Mouse (Mus musculus) kidney, postnatal 36 days (tissue): ENCODE measurements around the gene Gstt2.
"Not testable (repeated sequence)": the region's sequence is repeated elsewhere in the genome, so short reads cannot be mapped to it uniquely, and the experiment has no call there.

Experiments
- DNase-seq, 2 experiments: peaks; one replicate each; pipeline ENCODE4 v3.0.0; 2021 to 2022; ENCODE audit warnings: mixed read lengths in 2 of 2

Gstt2 gene

GRCm38 (mm10) chr10:75854791-75855190, 17.6 kb upstream of the Gstt2 start:
- no peak for DNase-seq

GRCm38 (mm10) chr10:75854096-75854495, 16.9 kb upstream of the Gstt2 start:
- no peak for DNase-seq

DNA sequence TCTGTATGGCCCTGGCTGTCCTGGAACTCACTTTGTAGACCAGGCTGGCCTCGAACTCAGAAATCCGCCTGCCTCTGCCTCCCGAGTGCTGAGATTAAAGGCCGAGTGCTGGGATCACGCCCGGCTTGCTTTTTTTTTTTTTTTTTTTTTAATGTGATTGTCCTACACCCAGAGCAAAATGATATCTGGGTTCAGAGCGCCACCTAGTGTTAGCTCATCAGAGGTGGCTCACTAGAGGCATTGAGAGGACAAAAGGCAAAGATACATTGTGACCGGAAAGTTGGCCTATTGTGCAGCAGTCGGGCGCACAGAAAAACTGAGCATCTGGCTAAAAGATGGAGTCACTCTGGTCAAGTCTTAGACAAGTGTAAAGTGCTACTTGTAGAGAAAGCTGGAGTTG, 16.2 kb upstream of the Gstt2 start:
- peak; percentile 89 to 94 for DNase-seq

- peak in 1 of 2 experiments; percentile 29 for DNase-seq
Observed at GRCm38 (mm10) chr10:75852539-75853125, 15.4 kb upstream of the Gstt2 start.

GRCm38 (mm10) chr10:75851681-75852080, 14.5 kb upstream of the Gstt2 start:
- DNase-seq = no peak

DNA sequence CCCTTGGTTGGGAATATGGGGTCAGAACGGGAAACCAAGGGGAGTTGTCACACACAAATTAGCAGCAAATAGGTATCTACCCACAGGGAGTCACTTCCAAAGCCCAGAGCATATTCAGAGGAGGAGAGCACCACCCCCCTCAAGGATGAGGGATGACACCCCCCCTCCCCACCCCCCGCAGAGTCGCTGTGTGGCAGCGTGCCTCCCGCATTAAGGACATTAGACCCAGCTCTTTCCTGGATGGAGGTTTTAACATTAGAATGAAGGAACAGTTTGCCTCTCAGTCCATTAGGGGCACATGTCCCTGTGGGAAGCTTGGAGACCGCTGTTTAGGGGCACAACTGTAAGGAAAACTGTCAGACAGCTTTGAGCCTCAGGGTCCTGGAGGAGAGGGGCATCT, 13.9 kb upstream of the Gstt2 start:
- DNase-seq = no peak

DNA sequence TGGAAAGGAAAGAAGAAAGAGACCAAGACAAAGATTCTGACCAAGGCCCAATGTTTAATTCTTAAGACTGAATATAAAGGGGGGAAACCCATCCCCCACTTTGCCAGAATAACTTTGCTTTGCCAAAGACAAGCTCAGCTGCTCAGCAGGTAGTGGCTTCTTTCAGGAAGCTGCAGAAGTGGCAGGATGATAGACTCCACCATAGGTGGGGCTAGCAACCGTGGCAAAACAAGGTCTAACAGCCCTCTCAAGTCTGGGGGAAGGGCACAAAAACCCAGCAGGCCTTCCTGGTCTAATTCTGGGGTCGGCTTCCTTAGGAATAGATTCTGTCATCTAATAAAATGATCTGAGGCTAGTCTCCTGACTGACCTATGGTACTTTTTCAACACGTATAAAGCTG, 11.2 kb upstream of the Gstt2 start:
- DNase-seq = no peak

DNA sequence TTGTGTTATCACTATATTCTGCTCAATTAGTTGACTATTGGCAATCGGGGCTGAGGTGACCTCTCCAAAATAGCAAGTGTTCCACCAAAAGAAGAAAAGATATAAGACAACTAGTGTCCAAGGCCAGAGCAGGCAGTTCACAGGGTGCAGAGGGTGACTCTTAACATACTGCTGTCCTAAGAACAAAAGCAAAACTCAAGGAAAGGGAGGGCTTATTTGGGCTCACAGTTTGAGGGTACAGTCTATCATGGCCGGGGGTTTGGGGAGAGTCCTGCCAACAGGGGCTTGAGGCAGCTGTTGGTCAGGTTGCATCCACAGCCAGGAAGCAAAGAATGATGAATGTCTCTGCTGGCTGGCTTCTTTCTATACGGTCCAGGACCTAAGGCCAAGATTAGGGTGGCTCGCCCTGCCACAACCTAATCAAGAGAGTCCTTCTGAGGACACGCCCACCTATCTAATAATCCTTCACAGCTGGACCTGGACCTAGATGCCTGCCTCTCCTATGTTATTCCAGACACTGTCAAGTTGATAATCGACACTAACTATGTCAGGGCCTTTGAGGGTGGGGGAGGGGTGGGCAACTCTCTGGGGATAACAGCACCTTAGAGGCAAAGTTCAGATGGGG, 8.2 kb upstream of the Gstt2 start:
- DNase-seq = no peak

GRCm38 (mm10) chr10:75844800-75845199, 7.6 kb upstream of the Gstt2 start:
- peak; percentile 28 to 44 for DNase-seq

- not testable (repeated sequence) for DNase-seq
Observed at GRCm38 (mm10) chr10:75843898-75844297, 6.7 kb upstream of the Gstt2 start.

- no peak for DNase-seq
Observed at GRCm38 (mm10) chr10:75839092-75839491, 1.9 kb upstream of the Gstt2 start.

- DNase-seq = peak; percentile 58 to 91
Observed at GRCm38 (mm10) chr10:75835761-75836531, 1.3 kb downstream of the Gstt2 start.

GRCm38 (mm10) chr10:75835307-75835706, 1.9 kb downstream of the Gstt2 start:
- DNase-seq = peak; percentile 92

DNA sequence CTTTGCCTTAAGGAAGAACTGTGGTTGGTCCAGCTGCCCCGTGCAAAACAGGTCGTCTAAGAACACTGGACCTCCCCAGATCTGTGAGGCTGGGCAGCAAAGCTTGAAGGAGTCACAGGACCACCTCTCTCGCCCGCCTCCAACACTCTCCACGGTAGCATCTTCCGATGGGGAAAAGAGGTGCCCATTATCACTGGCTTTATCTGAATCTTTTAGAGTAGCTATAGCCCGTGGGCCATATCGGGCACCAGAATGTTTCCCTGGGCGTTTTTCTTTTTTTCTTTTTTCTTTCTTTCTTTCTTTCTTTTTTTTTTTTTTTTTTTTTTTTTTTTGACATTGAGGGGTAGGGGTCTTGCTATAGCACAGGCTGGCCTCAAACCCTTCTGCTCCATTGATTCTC, 2.5 kb downstream of the Gstt2 start:
- no peak for DNase-seq

DNA sequence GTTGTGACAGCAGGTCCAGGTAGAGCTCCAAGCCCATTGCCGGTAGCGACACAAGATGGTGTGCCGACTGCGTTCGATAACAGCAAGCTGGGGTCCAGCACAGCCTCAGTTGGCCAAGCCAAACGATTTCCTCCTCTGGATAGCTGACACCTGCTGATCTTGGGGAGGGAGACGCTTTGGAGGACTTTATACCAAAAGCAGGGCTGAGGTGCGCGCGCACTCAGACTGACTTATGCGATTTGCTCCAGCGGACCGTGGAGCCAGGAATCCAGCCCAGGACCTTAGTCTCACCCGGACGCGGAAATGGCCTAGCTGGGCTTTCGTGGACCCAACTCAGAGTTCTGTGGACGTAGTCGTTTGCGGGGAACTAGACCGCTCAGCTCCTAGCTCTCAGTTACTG, 3.0 kb downstream of the Gstt2 start:
- DNase-seq = peak; percentile 96

GRCm38 (mm10) chr10:75833456-75834080, 3.7 kb downstream of the Gstt2 start:
- peak; percentile 37 to 74 for DNase-seq

GRCm38 (mm10) chr10:75832272-75832895, 4.8 kb downstream of the Gstt2 start:
- DNase-seq = peak; percentile 82 to 92

GRCm38 (mm10) chr10:75830275-75830670, 7.0 kb downstream of the Gstt2 start:
- no peak for DNase-seq

DNA sequence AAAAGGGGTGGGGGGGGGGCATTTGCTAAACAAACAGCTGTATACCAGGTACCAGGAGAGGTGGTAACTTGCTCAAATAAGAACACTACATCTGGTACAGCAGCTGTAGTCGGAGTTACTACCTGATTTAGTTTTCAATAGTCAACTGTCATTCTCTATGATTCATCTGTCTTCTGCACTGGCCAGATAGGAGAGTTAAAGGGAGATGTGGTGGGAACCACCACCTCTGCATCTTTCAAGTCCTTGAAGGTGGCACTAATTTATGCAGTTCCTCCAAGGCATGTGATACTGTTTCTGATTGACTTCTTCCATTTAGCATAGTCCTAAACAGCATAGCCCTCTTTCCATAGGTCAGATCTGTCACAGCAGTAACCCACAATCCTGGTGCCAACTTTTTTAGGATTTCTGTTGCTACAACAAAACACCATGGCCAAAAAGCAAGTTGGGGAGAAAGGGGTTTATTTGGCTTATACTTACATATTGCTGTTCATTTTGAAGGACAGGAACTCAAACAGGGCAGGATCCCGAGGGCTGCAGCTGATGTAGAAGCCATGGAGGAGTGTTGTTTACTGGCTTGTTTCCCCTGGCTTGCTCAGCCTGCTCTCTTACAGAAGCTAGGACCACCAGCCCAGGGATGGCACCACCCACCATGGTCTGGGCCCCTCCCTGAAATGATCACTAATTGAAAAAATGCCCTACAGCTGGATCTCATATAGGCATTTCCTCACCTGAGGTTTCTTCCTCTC, 7.5 kb downstream of the Gstt2 start:
- DNase-seq = no peak

GRCm38 (mm10) chr10:75828500-75828931, 8.7 kb downstream of the Gstt2 start:
- peak; percentile 58 to 65 for DNase-seq

GRCm38 (mm10) chr10:75827668-75828360, 9.4 kb downstream of the Gstt2 start:
- peak; percentile 86 for DNase-seq

- DNase-seq = no peak
Observed at GRCm38 (mm10) chr10:75824530-75824929, 12.7 kb downstream of the Gstt2 start.
